Mouse (Mus musculus): ENCODE measurements around the gene Rcn3.

- TF ChIP-seq CTCF (conservative IDR thresholded peaks at IDR 0.05; ENCODE audit: low read length): no peak
- TF ChIP-seq NANOG (IDR thresholded peaks at IDR 0.05; ENCODE audit: borderline replicate concordance, low read length): no peak
- no peak for TF ChIP-seq POU5F1 (IDR thresholded peaks at IDR 0.05; ENCODE audit: borderline replicate concordance, low read length)
These were observed 35.7 kb upstream of the Rcn3 start for GRCm38 (mm10) chr7:45127700-45128224.
